Mouse (Mus musculus): ENCODE results near the gene Gm26741.

- TF ChIP-seq CTCF (conservative IDR thresholded peaks at IDR 0.05; ENCODE audit: low read length) (peak; percentile 88), POU5F1 (IDR thresholded peaks at IDR 0.05; ENCODE audit: borderline replicate concordance, low read length) (no peak)
These were observed 27.6 kb upstream of the Gm26741 start for GRCm38 (mm10) chr10:52331007-52331406.

Data from E14TG2a.4 (cell line).